Mouse (Mus musculus) heart, embryonic 14.5 days (tissue): ENCODE measurements at regions not wholly inside any gene's neighbourhood (a gene's known extent, or its start where the extent isn't known, plus 50 kb on each side); places are given as distances from the start of the nearest gene placed in this dataset.

Experiments
- ATAC-seq: fragments of 200-750 bp; cut with Nextera tagmentation; 2 replicates; pipeline ENCODE4 v1.8.0; 2017; ENCODE audit warnings: low read depth, moderate TSS enrichment; ENCODE audit not compliant: insufficient number of reproducible peaks, insufficient read depth, low FRiP score
- H3K27ac ChIP-seq, 2 experiments: fragments of 200-500 bp in 1 of 2; fragments of 300-500 bp in 1 of 2; sonication (generic) in 1 of 2; replicated peaks in 1 of 2; 2 replicates each; pipeline ENCODE4 v1.5.1; 2012 to 2014; ENCODE audit warnings: low read depth in 2 of 2, low read length in 2 of 2, control low read depth in 1 of 2, mild to moderate bottlenecking in 1 of 2, mixed read lengths in 1 of 2; ENCODE audit not compliant: control insufficient read depth in 1 of 2, insufficient read depth in 1 of 2
- H3K27me3 ChIP-seq: fragments of 300-500 bp; sonication (generic); 2 replicates; pipeline ENCODE4 v1.6.1; 2014; ENCODE audit warnings: mild to moderate bottlenecking, low read length, control low read depth; ENCODE audit not compliant: control insufficient read depth, insufficient read depth
- H3K36me3 ChIP-seq: fragments of 300-500 bp; sonication (generic); 2 replicates; pipeline ENCODE4 v1.6.1; 2014; ENCODE audit warnings: mild to moderate bottlenecking, control low read depth, low read length, mixed read lengths; ENCODE audit not compliant: control insufficient read depth, insufficient read depth
- H3K4me1 ChIP-seq, 2 experiments: fragments of 200-500 bp in 1 of 2; fragments of 300-500 bp in 1 of 2; sonication (generic) in 1 of 2; 2 replicates each; pipeline ENCODE4 v1.6.1; 2012 to 2014; ENCODE audit warnings: low read length in 2 of 2, control low read depth in 1 of 2, mixed read lengths in 1 of 2; ENCODE audit not compliant: control insufficient read depth in 2 of 2, insufficient read depth in 2 of 2
- H3K4me2 ChIP-seq: fragments of 300-500 bp; sonication (generic); 2 replicates; pipeline ENCODE4 v1.6.1; 2014; ENCODE audit warnings: mild to moderate bottlenecking, low read length
- H3K4me3 ChIP-seq, 2 experiments: fragments of 200-500 bp in 1 of 2; fragments of 300-500 bp in 1 of 2; sonication (generic) in 1 of 2; 2 replicates each; pipeline ENCODE4 v1.5.1; 2012 to 2014; ENCODE audit warnings: low read length in 2 of 2, mild to moderate bottlenecking in 2 of 2, control low read depth in 1 of 2, low read depth in 1 of 2, moderate library complexity in 1 of 2; ENCODE audit not compliant: control insufficient read depth in 1 of 2, insufficient read depth in 1 of 2
- H3K9ac ChIP-seq: fragments of 300-500 bp; sonication (generic); 2 replicates; pipeline ENCODE4 v1.6.1; 2014; ENCODE audit warnings: mild to moderate bottlenecking, low read length
- H3K9me3 ChIP-seq: fragments of 300-500 bp; sonication (generic); 2 replicates; pipeline ENCODE4 v1.6.1; 2016; ENCODE audit warnings: low read length, control low read depth; ENCODE audit not compliant: control insufficient read depth
- WGBS: fragments of 180-500 bp; shearing (Covaris S2); extraction: QIAGEN DNeasy Blood & Tissue Kit; methylation state at CpG from one replicate; pipeline ENCODE4 v1.1.7; 2014; 5-methylcytosine and 5-hydroxymethylcytosine counted together

DNA sequence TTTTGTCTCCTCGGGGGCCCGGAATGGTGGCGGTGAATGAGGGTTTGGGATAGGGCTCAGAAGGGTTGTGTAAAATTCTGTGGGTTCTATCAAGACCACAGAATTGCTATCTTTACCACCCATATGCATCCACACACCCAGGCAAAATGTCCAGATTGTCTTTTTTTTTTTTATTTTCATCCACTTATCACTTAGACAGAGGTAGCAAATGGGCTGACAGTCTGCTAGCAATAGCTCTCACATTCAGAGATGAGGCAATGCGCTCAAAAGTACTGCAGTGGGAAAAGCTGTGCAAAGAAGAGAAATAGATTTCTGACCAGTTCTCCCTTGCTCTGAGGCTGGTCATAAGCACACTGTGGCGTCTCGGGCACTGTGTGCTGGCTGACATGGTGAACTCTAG is 154.5 kb downstream of the Dad1 start:
- no peaks in the 10 kb centered on the region for H3K9me3 ChIP-seq
- no peak overlapping the region for H3K4me3 ChIP-seq
- no peak overlapping the region for H3K27ac ChIP-seq
- no peak overlapping the region for H3K9ac ChIP-seq
- H3K4me2 ChIP-seq: no peak overlapping the region
- ATAC-seq: no peak
- H3K4me1 ChIP-seq: peaks cover 17 to 24% of the 10 kb centered on the region in 2 experiments
- WGBS: 85% methylated on average over 6 of the region's 6 CpGs
- H3K27me3 ChIP-seq: no peaks in the 10 kb centered on the region
- H3K36me3 ChIP-seq: no peaks in the 10 kb centered on the region

DNA sequence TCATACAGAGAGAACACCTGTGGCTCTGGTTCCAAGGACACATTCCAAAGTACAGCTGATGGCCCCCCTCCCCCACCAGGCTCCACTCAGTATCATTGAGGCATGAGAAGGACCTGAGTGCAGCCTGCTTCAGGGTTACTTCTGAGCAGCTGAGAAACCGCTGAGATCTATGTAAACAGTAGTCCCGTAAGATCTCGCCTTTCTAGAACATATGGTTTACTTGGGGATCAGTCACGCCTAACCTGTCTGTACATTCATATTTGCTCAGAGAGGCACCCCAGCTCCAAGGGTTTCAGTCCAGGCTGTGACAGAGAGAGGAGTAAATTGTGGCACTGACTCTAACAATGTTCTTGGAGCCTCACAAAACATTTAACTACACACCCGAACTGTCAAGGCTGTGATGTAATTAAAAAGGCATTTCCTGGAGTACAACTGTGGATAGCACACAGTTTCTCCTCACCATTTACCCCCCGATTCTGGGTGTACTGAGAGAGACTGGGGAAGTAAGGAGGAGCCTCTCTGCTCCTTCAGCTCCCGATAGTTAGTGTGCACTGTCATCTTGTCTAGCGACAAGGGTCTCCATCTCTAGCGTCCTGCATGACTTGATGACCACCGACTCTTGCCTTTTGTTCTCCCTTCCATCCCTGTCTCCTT is 155.7 kb downstream of the Dad1 start:
- H3K27ac ChIP-seq: no peak overlapping the region
- ATAC-seq: no peak
- no peaks in the 10 kb centered on the region for H3K9me3 ChIP-seq
- H3K4me3 ChIP-seq: no peak overlapping the region
- no peak overlapping the region for H3K4me2 ChIP-seq
- 56% methylated on average over 10 of the region's 10 CpGs for WGBS
- peak overlapping the region; percentile 14; the same call in 1 of the 2 replicates for H3K9ac ChIP-seq
- H3K36me3 ChIP-seq: no peaks in the 10 kb centered on the region
- peaks cover 17 to 24% of the 10 kb centered on the region in 2 experiments for H3K4me1 ChIP-seq
- H3K27me3 ChIP-seq: no peaks in the 10 kb centered on the region

DNA sequence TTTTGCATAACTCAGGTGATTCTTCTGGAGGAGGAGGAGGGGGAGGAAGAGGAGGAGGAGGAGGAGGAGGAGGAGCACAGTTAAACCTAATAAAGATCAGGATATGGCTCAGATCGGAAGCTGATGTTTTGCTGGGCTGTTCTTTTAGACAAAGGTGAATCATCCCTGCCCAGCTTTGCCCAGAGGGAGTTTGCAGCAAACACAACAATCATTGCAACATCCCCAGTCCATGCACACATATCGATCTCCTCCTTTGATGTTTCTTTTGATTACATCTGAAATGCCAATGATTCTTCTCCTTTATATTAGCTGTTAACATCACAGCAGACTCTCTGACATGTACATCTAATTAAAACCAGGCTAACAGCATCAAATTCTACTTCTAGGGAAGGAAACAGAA is 156.9 kb downstream of the Dad1 start:
- Histone ChIP-seq H3K36me3 (no peaks in the 10 kb centered on the region), H3K27ac (no peak overlapping the region), H3K27me3 (no peaks in the 10 kb centered on the region), H3K4me3 (no peak overlapping the region), H3K4me2 (no peak overlapping the region), H3K9ac (no peak overlapping the region), H3K4me1 (peaks cover 15 to 21% of the 10 kb centered on the region in 2 experiments), H3K9me3 (no peaks in the 10 kb centered on the region)
- WGBS: 67% methylated on average over 2 of the region's 2 CpGs
- ATAC-seq: no peak

DNA sequence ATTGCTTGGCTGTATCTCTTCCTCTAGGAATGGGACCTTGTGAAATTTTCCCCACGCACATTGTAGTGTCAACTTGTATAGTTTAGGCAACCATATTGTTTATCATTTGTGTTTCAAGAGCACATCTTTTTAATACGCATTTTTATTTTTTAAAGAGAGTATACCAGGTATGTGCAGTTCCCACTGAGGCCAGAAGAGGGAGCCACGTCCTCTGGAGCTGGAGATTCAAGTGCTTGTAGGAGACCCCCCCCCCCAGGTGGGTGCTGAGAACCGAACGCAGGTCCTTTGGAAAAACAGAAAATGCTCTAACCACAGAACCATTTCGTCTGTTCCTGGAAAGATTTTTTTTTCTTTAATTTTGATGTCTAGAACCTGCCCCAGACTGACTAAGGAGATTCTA is 161.5 kb downstream of the Dad1 start:
- Histone ChIP-seq H3K4me1 (peaks cover 2% of the 10 kb centered on the region in 2 experiments), H3K27ac (no peak overlapping the region), H3K4me3 (no peak overlapping the region), H3K27me3 (no peaks in the 10 kb centered on the region), H3K36me3 (no peaks in the 10 kb centered on the region), H3K4me2 (no peak overlapping the region), H3K9me3 (no peaks in the 10 kb centered on the region), H3K9ac (no peak overlapping the region)
- ATAC-seq: no peak
- WGBS: 85% methylated on average over 6 of the region's 6 CpGs

DNA sequence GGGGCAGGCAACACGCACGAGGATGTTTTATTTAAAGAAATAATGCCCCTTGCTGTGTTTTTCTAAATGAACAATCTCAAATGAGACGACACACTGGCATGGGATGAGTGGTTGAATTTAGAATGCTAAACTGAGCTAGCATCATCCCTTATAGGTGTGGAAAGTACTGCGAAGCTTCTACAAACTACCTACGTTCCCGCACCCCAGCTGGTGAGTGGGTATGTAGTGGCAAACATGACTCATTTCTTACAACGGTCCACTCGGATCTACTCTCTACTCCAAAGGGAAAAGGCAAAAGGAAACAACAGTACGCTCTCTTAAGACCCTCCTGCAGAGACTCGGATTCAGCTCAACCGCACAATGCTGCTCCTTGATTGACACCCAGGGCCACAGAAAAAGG is 167.2 kb downstream of the Dad1 start:
- Histone ChIP-seq H3K4me3 (no peak overlapping the region), H3K4me2 (no peak overlapping the region), H3K27me3 (no peaks in the 10 kb centered on the region), H3K36me3 (no peaks in the 10 kb centered on the region), H3K27ac (no peak overlapping the region), H3K9me3 (no peaks in the 10 kb centered on the region), H3K9ac (no peak overlapping the region), H3K4me1 (no peaks in the 10 kb centered on the region)
- no peak for ATAC-seq
- 68% methylated on average over 11 of the region's 11 CpGs for WGBS

DNA sequence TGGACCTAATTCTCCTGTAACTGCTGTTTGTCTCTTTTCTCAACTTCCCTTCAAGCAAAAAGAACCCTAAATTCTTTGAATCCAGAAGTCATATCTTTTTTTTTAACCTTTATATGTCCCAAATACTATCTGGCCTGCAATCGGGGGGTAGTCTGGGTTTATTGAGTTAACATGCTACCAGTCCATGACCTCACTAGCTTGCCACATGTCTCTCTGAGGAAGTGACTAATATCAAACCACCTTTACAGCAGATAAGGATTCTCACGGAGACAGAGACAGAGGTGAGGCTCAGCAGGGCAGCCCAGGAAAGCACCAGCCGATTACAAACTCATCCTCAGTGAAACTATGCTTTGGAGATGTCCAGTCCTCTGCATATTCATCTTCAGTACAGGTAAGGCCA is 179.2 kb downstream of the Dad1 start:
- Histone ChIP-seq H3K27ac (no peak overlapping the region), H3K36me3 (no peaks in the 10 kb centered on the region), H3K27me3 (no peaks in the 10 kb centered on the region), H3K4me3 (no peak overlapping the region), H3K9me3 (no peaks in the 10 kb centered on the region), H3K4me1 (peaks cover 3 to 9% of the 10 kb centered on the region in 2 experiments; a peak in 2 of 4 replicates), H3K4me2 (no peak overlapping the region), H3K9ac (no peak overlapping the region)
- WGBS: 38% methylated on average over 3 of the region's 3 CpGs
- ATAC-seq: no peak

DNA sequence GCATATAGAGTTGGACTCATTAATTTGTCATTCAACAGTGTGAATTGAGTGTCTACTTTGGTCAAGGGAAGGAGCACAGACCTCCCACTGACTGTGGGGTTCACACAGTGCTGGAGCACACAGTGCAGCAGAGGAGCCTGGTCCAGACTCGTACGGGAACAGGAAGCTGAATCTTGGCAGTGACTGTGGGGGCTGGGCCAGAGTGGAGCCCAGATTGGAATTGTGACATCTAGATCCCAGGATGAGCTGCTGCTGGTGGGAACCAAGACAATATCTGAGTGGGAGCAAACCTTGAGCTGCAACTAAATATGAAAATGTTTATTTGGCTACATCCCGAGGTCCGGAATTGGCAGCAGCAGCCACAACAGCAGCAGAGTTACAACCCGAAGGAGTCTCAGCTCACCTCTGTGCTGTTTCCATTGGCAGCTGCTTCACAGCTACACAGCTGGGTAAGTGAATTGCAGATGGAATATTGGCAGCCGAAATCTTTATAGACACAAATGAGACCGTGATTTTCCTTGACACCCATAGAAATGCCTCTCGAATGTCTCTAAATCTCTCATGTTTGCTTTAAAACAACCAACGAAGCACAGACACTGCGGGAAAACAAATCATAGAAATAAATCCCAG is 181.5 kb downstream of the Dad1 start:
- no peak overlapping the region for H3K27ac ChIP-seq
- H3K9ac ChIP-seq: no peak overlapping the region

DNA sequence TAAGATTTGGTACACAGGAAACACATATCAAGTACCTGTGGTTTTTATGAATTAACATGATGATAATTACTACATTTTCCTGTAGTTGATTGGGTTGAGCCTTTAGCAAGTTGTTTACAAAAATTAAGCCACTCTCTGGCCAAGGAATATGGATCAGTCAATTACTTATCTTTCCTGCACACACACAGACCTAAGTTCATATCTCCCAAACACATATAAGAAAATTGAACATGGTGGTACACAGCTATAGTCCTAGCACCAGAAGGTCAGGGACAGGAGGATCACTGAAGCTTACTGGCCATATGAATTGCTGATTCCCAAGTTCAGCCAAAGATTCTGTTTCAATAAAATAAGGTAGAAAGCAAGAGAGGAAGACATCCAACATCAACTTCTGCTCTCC is 183.7 kb downstream of the Dad1 start:
- Histone ChIP-seq H3K4me3 (no peak overlapping the region), H3K36me3 (no peaks in the 10 kb centered on the region), H3K9me3 (no peaks in the 10 kb centered on the region), H3K27me3 (no peaks in the 10 kb centered on the region), H3K4me1 (peaks cover 3 to 9% of the 10 kb centered on the region in 2 experiments; a peak in 2 of 4 replicates), H3K4me2 (no peak overlapping the region), H3K27ac (no peak overlapping the region), H3K9ac (no peak overlapping the region)
- no peak for ATAC-seq

More for the DNA sequence above, 181.5 kb downstream of the Dad1 start:
- H3K9me3 ChIP-seq: no peaks in the 10 kb centered on the region
- no peaks in the 10 kb centered on the region for H3K36me3 ChIP-seq
- no peak for ATAC-seq
- H3K4me1 ChIP-seq: peaks cover 3 to 9% of the 10 kb centered on the region in 2 experiments; a peak in 2 of 4 replicates
- H3K4me2 ChIP-seq: no peak overlapping the region
- H3K4me3 ChIP-seq: no peak overlapping the region
- H3K27me3 ChIP-seq: no peaks in the 10 kb centered on the region
- WGBS: 50% methylated on average over 10 of the region's 10 CpGs
